Mouse (Mus musculus): ENCODE measurements around the gene Hpcal1.

- TF ChIP-seq POLR2A (IDR thresholded peaks at IDR 0.05; ENCODE audit: insufficient read depth, low read depth, low read length) (no peak), CTCF (IDR thresholded peaks at IDR 0.05; ENCODE audit: insufficient read depth, low read depth, low read length) (no peak)
These were observed 24.7 kb upstream of the Hpcal1 start for GRCm38 (mm10) chr12:17665906-17666326.

All from olfactory bulb, adult 2 months (tissue).